Mouse (Mus musculus): ENCODE measurements around the gene Zfp787.

DNA sequence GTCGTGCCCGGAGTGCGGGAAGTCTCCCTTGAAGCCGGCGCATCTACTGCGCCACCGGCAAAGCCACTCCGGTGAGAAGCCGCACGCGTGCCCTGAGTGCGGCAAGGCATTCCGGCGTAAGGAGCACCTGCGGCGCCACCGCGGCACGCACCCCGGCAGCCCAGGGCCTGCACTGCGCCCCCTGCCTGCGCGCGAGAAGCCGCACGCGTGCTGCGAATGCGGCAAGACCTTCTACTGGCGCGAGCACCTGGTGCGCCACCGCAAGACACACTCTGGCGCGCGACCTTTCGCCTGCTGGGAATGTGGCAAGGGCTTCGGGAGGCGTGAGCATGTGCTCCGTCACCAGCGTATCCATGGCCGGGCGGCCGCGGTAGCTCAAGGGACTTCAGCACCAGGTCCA, 33.7 kb upstream of the Zfp787 start:
- no peak for TF ChIP-seq CTCF (IDR thresholded peaks at IDR 0.05; ENCODE audit: control insufficient read depth, insufficient read depth, insufficient read length)
- no peak for TF ChIP-seq MYOG (IDR thresholded peaks at IDR 0.05; ENCODE audit: control insufficient read depth, extremely low read depth, insufficient read length)

Data from C2C12 (cell line).